In genomic region chr17:79580264-79580920, GRCm38 (mm10) we compare ENCODE assay signal across 8 mouse cellular contexts. TPM values are rescaled to one million over a fixed set of nuclear protein-coding genes. Genes with fewer than 3 reads are reported as not detected.
A peak's percentile ranks its signal among the peaks of the same experiment; 100 is the strongest.
DNase-seq lines count a peak whose midpoint lies in the region; ATAC-seq and TF ChIP-seq lines count a peak whose summit lies in the region.

No protein-coding gene starts in this region.

- H3K4me1 ChIP-seq in G1E (ENCODE audit: insufficient read depth, low read depth, low read length): peaks cover 2% of the 10 kb centered on the region; the same call in 1 of the 2 replicates
- no peaks in the 10 kb centered on the region for H3K4me1 ChIP-seq in forebrain, embryonic 15.5 days
- no peaks in the 10 kb centered on the region; the same call in none of the 2 replicates for H3K4me1 ChIP-seq in lung, adult 2 months (ENCODE audit: control insufficient read depth, insufficient read depth, low read length)

- WGBS in forebrain, embryonic 15.5 days: 64% methylated on average over 6 of the region's 6 CpGs
- 70% methylated on average over 6 of the region's 6 CpGs for WGBS in lung, adult 2 months

- H3K4me3 ChIP-seq in G1E (ENCODE audit: low read depth, low read length): no peak overlapping the region
- H3K4me3 ChIP-seq in forebrain, embryonic 15.5 days: no peak overlapping the region
- H3K4me3 ChIP-seq in lung, adult 2 months (replicated peaks; ENCODE audit: extremely low read depth, low read depth, low read length): no peak overlapping the region

- H3K9ac ChIP-seq in forebrain, embryonic 15.5 days (replicated peaks): no peak overlapping the region

- peak; percentile 59 for TF ChIP-seq CTCF in G1E (IDR thresholded peaks at IDR 0.05; ENCODE audit: low read depth, low read length)
- peak; percentile 78 for TF ChIP-seq CTCF in lung, adult 2 months (IDR thresholded peaks at IDR 0.05; ENCODE audit: insufficient read depth, low read length)

- H3K36me3 ChIP-seq in G1E (replicated peaks): no peaks in the 10 kb centered on the region
- no peaks in the 10 kb centered on the region for H3K36me3 ChIP-seq in forebrain, embryonic 15.5 days

- no peak overlapping the region for H3K4me2 ChIP-seq in forebrain, embryonic 15.5 days (replicated peaks)

- peak; percentile 8 for DNase-seq in G1E (ENCODE audit: low spot score)
- peak; percentile 38 for DNase-seq in cerebellum, adult 11 months
- peak; percentile 86 for DNase-seq in heart, postnatal 4 days
- DNase-seq in layer of hippocampus, adult 18-20 months (ENCODE audit: low spot score in 2 of 2): peak; percentile 65 to 84
- DNase-seq in lung, adult 2 months: peak; percentile 75
- peak; percentile 48 for DNase-seq in ovary, adult 18-20 months (ENCODE audit: low spot score)
- peak; percentile 61 for DNase-seq in thymus, postnatal 0 days (ENCODE audit: low spot score)

- no peak overlapping the region for H3K27ac ChIP-seq in forebrain, embryonic 15.5 days (replicated peaks)

- TF ChIP-seq POLR2A in lung, adult 2 months (IDR thresholded peaks at IDR 0.05; ENCODE audit: borderline replicate concordance, extremely low read depth, low read depth, low read length): no peak

- no peaks in the 10 kb centered on the region for H3K27me3 ChIP-seq in G1E (ENCODE audit: insufficient read depth, low read length)
- H3K27me3 ChIP-seq in forebrain, embryonic 15.5 days: no peaks in the 10 kb centered on the region

- peak; percentile 45; the same call in 1 of the 2 replicates for ATAC-seq in G1E (ENCODE audit: extremely low read depth, insufficient number of reproducible peaks, low FRiP score, poor library complexity, severe bottlenecking)
- peak; percentile 92 for ATAC-seq in forebrain, embryonic 15.5 days (replicated peaks)

- H3K9me3 ChIP-seq in G1E (replicated peaks): no peaks in the 10 kb centered on the region
- no peaks in the 10 kb centered on the region for H3K9me3 ChIP-seq in forebrain, embryonic 15.5 days

RNA-seq across cellular contexts. Expression of gene Rmdn2, which starts 31.3 kb away (rescaled TPM):
- total RNA-seq in G1E (2014; fragmentation: Nextera tagmentation) (2.8 and 4.7 TPM in 2 replicates), G1E (2017) (3.4 and 4.0 TPM in 2 replicates)
- 1.1 and 1.6 TPM in 2 replicates for polyA plus RNA-seq in G1E (2012)
- 4.4 and 5.9 TPM in 2 replicates for polyA plus RNA-seq in forebrain, embryonic 15.5 days (2015; fragmentation: Nextera tagmentation; extraction: Ambion mirVana)
- 10 to 100 TPM in 1 of 2 experiments, 1 to 10 TPM in 1; 8.0 to 11.5 TPM for total RNA-seq in heart, postnatal 4 days (2021)
- 1 to 10 TPM; 8.2 to 9.3 TPM for total RNA-seq in layer of hippocampus, adult 18-20 months (2021)
- 4.9 and 6.4 TPM in 2 replicates for polyA plus RNA-seq in lung, adult 2 months (2012; rRNA removed)
- polyA plus RNA-seq in thymus, postnatal 0 days (2015; fragmentation: Nextera tagmentation; extraction: Ambion mirVana): 5.3 and 5.5 TPM in 2 replicates

Comparison
In these comparisons a context has a peak if more than half of its experiments do, and no peak if none do; other contexts are left out.
1. DNase-seq: peak in every context shown above with its lines; median percentile 86 in heart, postnatal 4 days; 75 in lung, adult 2 months; 74 in layer of hippocampus, adult 18-20 months; 61 in thymus, postnatal 0 days; 48 in ovary, adult 18-20 months; 38 in cerebellum, adult 11 months; 8 in G1E.